Mouse (Mus musculus): ENCODE results near the gene Hist1h2ba.

DNA sequence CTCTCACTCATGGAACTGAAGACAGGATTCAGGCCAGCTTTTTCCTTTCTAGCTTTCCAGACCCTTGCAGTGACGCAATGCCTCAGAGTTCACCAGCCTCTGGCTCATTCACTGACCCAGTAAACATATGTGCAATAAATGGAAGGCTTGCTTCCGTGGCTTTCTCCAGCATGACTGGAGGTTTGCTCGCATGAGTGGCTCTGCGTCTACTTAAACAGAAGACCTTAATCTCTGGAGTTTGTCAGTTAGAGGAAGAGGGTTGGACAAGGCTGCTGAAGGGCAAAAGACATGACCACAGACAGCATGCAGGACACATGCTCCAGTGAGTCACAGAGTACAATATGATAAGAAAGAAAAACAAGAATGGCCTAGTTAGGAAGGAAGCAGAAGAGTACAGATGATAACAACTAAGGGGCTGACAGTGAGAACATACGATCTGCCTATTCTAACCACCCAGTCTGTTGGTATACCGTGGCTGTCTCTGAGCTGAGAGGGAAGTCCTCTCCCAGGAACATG lies 20.1 kb downstream of the Hist1h2ba start:
- TF ChIP-seq CTCF (IDR thresholded peaks at IDR 0.05; ENCODE audit: low read depth, low read length) (no peak), POLR2A (IDR thresholded peaks at IDR 0.05; ENCODE audit: extremely low read depth, insufficient read depth, low read length) (no peak)
